Mouse (Mus musculus) frontal cortex, adult (tissue): ENCODE data around the gene 1700102P08Rik.

Experiments
- ATAC-seq: cut with Nextera tagmentation; 2 replicates; pipeline ENCODE4 v1.9.2; 2017; ENCODE audit warnings: mild to moderate bottlenecking, moderate library complexity, mixed read lengths; ENCODE audit not compliant: low TSS enrichment

The 1700102P08Rik gene

DNA sequence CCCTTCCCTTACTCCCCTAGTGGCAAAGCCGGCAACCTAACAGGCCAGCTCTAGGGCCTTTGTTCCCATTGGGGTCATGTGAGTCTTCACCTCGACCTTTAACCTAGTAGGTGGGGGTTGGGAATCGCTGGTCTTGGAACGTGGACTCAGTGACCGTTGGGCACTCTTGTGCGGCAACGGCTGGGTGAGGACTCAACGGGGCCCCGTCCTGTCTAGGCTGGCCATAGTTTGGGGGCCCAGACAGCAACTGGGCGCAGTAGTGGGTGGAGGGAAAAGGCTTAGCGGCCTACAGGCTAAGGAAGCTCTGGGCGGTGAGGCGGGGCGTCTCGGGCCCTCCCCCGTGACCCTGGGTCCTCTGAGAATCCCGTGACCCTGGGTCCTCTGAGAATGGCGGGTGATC is at the start of gene 1700102P08Rik:
Gene 1700102P08Rik, plus strand, starts transcription at position 130 of the 400 bp plus-strand sequence.
- ATAC-seq = no peak

DNA sequence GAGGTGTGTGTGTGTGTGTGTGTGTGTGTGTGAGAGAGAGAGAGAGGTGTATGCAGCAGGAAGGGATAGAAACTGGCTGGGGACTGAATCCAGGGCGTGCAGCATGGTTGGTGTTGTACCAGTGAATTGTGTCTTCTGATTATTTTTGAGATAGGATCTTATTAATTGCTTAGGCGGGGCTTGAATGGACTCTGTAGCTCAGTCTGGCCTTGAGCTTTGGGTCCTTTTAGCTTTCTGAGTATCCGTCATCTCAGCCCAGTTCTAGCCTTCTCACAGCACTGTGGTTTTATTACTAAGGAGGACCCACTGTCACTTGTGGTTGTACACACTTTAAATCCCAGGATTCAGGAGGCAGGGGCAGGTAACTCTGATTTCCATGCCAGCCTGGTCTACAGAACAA is 49.3 kb upstream of the 1700102P08Rik start:
- ATAC-seq = no peak

DNA sequence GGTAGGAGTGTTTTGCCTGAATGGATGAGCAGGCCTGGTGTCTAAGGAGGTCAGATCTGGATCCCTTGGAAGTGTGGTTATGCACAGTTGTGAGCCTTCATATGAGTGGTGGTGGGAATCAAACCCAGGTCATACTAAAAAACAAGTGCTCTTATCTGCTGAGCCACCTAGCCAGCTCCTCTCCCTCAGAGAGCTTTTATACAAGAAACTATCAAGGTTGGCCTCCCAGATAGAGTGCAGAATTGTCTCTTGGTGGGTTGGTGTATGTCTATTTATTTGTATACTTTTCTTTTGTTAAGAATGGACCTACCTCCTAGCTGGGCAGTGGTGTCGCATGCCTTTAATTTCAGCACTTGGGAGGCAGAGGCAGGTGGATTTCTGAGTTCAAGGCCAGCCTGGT is 48.8 kb upstream of the 1700102P08Rik start:
- ATAC-seq = no peak

DNA sequence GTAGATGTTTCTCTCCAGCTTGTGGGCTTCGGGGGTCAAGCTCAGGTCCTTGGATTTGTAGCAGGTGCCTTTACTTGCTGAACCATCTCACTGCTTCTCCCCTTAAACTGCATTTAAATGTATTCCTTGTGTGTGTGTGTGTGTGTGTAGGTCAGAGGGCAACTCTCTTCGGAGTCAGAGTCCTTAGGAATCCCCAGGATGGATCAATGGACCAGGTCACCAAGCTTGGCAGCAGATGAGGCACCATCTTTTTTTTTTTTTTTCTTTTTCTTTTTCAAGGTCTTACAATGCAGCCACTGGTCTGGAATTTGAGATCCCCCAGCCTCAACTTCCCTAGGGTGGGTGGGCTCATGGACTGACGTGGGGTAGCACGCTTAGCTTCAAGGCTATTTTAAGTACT is 48.1 kb upstream of the 1700102P08Rik start:
- no peak for ATAC-seq

DNA sequence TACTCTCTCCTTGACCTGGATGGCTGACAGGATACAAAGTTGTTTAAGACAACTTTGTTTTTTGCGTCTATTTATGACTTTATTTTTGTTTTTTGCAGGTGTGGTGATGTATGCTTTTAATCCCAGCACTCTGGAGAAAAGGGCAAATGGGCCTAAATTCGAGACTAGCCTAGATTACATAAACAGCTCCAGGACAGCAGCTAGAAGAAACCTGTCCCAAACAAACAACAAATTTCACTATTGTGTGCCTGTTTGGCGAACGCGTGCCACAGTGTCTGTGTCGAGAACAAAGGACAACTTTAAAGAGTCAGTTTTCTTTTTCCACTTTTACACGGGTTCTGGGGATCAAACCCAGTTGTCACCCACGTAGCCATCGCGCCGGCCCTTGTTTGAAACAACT is 45.6 kb upstream of the 1700102P08Rik start:
- ATAC-seq = no peak

DNA sequence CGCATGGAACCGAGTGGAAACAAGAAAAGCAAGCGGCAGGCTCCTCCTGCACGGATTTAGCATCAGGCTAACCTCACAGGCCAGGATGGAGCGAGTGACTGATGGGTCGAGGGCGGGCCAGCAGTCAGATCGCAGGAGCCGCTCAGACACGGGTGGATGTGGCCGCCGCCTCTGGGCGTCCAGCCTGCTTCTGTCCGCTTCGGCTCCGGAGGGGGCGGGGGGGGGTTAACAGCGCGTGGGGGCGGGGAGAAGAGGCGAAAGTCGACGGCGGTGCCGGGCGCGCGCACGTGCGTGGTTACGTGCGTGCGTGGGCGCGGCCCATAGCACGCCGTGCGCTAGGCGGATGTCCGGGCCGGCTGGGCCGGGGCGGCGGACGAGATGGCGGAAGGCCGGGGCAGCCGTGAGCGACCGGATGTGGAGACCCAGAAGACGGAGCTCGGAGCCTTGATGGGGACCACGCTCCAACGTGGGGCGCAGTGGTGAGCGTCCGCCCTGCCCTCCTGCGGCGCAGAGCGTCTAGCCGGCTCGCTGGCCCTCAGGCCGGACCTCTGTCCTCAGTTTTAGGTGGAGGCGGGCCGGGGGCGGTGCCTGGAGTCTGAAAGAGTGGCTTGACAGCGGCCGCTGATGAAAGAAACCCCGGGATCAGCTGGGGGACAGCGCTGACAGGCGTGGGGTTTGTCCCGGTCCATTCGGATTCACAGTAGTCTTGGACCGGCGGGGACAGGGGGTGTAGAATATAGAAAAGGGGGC is 44.9 kb upstream of the 1700102P08Rik start, which contains the start of gene Usp4:
Gene Usp4, plus strand, starts transcription at position 314 of the 750 bp plus-strand sequence.
- ATAC-seq = peak; percentile 81

DNA sequence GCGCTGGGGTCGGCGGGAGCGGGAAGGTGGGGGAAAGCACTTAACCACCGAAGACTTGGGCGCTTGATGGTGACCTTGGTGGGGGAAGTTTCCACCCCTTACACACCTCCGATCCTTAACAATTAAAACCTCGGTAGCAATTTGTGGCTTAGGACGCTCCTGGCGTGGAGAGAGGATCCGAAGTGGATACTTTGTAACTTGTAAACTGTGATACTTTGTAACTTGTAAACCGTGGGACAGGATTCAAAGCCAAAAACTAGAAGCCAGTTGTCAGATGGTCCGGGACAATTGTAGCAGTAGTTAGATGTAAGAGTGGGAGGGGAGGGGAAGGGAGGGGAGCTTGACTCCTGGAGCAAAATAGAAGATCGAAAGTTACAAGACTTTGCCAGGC is 44.3 kb upstream of the 1700102P08Rik start:
- ATAC-seq = no peak

DNA sequence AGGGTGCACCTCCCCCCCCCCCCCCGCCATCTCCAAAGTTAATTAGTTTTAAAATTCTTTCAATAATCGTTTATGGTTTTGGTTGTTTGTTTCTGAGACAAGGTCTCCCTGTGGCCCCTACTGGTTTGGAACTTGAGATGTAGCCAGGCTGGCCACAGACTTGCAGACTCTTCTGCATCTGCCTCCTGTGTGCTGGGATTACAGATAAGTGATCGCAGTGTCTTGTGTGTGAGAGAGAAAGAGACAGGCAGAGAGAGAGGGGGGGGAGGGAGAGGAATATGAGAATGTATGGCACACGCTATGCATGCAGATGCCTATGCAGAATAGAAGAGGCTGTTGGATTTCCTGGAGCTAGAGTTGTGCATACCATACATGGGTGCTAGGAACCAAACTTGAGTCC is 42.9 kb upstream of the 1700102P08Rik start:
- ATAC-seq = no peak

GRCm38 (mm10) chr9:108378234-108378633 is 14.4 kb upstream of the 1700102P08Rik start:
- ATAC-seq = no peak

DNA sequence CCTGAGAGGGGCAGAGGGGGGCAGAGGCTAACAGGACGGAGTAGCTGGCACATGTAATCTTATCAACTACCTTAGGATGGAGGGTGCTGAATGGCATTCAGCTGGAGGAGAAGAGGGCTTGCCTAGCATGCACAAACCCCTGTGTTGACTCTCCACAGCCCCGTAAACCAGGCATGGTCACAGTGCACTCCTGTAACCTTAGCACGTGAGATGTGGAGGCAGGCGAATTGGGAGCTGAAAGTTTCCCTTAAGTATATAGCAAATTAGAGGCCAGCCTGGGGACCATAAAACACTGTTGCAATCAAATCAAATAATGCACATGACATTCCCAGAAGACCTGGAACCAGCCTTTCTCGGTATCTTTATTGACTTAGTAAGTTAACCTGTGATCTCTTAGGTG is 13.9 kb upstream of the 1700102P08Rik start:
- no peak for ATAC-seq

- ATAC-seq = no peak
These were observed 13.3 kb upstream of the 1700102P08Rik start for GRCm38 (mm10) chr9:108379294-108379693.

- no peak for ATAC-seq
These were observed 11.2 kb upstream of the 1700102P08Rik start for GRCm38 (mm10) chr9:108381382-108381781.

- ATAC-seq = no peak
These were observed 7.6 kb upstream of the 1700102P08Rik start for GRCm38 (mm10) chr9:108385006-108385405.

GRCm38 (mm10) chr9:108386816-108387215 is 5.8 kb upstream of the 1700102P08Rik start:
- no peak for ATAC-seq

- ATAC-seq = no peak
These were observed 4.0 kb upstream of the 1700102P08Rik start for GRCm38 (mm10) chr9:108388601-108389000.

GRCm38 (mm10) chr9:108389220-108389619 is 3.4 kb upstream of the 1700102P08Rik start:
- ATAC-seq = peak; percentile 72; the same call in 1 of the 2 replicates

DNA sequence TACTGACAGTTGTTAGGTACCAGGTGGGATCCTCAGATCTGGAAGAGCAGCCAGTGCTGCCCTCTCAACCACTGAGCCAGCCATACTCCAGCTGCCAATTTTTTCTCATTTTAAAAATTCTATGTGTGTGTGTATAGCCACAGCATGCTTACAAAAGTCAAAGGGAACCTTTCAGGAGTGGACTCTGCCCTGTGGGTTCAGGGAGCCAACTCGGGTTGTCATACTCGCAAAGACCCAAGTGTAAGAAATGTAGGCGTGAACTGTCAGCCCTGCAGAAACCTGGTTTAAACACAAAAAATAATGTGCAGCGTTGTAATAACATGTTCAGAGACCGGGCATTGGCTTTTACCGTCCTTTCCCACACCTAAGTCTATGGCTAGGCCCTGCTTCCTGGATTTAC is 1.6 kb downstream of the 1700102P08Rik start:
- no peak for ATAC-seq

GRCm38 (mm10) chr9:108395427-108395826 is 2.8 kb downstream of the 1700102P08Rik start:
- ATAC-seq = no peak

DNA sequence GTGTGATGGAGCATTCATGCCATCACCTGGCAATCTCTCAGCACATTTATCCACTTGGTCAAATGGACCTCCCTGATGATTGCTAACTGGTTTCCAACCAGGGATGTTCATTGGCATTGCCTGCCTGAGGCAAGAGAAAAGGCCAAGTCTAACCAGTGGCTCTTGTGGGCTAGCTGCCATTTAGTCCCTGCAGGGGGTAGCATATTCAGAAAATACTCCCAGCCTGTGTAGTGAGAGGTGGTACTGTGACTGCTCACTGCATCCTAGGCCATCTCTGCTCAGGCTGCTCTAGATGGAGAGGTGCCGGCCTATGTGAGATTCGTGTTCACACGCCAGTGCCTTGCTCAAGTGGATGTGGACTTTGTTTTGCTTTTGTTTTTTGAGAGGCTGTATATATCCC is 5.7 kb downstream of the 1700102P08Rik start:
- no peak for ATAC-seq

- peak; percentile 45; the same call in 1 of the 2 replicates for ATAC-seq
These were observed 8.8 kb downstream of the 1700102P08Rik start for GRCm38 (mm10) chr9:108401186-108401960.

DNA sequence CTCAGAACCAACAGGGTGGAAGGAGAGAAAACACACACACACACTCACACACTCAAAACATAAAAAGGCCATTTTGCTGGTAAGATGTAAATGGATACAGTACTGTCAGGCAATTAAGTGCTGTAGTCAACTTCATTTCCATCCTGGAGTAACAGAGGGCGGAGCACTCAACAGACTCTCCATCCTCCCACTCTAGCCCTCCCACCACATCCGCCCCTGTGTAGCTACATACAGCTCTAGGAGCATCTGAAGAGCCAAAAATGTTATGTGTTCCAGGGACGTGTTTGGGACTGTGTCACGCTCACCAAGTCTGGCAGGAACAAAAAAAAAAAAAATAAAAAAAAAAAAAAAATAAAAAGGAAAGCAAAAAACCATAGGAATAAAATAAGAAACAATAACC is 10.5 kb downstream of the 1700102P08Rik start:
- ATAC-seq = peak; percentile 78

DNA sequence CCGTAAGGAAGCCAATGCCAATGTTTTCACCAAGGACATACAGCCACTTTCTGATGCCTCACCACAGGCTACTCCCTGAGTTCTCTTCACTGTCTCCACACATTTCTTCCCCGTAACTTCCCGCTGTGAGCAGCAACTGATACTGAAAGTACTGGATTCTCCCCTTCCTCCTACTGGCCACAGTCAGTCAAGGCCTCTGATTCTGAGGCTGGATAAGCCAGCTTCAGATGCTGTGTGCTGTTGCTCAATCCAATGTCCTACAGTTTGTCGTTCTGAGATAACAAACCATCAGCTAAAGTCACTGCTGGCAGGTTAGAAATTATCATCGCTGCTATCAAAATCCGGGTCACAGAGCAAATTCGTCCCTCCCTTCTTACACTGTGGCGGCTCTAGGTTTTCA is 11.8 kb downstream of the 1700102P08Rik start:
- no peak for ATAC-seq

- ATAC-seq = no peak
These were observed 16.9 kb downstream of the 1700102P08Rik start for GRCm38 (mm10) chr9:108409535-108409934.
